Mouse (Mus musculus) neural tube, embryonic 11.5 days (tissue): Measurements from ENCODE around the gene Rps27l. TPM values are rescaled to one million over a fixed set of nuclear protein-coding genes. Genes with fewer than 3 reads are reported as not detected.
"Not testable (repeated sequence)": the region's sequence is repeated elsewhere in the genome, so short reads cannot be mapped to it uniquely, and the experiment has no call there.

Source experiments
- ATAC-seq: fragments of 200-750 bp; cut with Nextera tagmentation; 2 replicates; pipeline ENCODE4 v1.8.0; 2017; ENCODE audit warnings: moderate number of reproducible peaks, mild to moderate bottlenecking, moderate TSS enrichment, moderate library complexity; ENCODE audit not compliant: insufficient read depth, low FRiP score, low TSS enrichment
- DNase-seq: peaks from one replicate; pipeline ENCODE4 v3.0.0-alpha.2; 2015; ENCODE audit warnings: low spot score
- H3K27ac ChIP-seq: fragments of 300-500 bp; sonication (generic); 2 replicates; pipeline ENCODE4 v1.5.1; 2014; ENCODE audit warnings: low read depth, mild to moderate bottlenecking, low read length
- H3K27me3 ChIP-seq: fragments of 300-500 bp; sonication (generic); 2 replicates; pipeline ENCODE4 v1.6.1; 2014; ENCODE audit warnings: mild to moderate bottlenecking, low read length, mixed read lengths; ENCODE audit not compliant: control insufficient read depth, insufficient read depth
- H3K36me3 ChIP-seq: fragments of 300-500 bp; sonication (generic); 2 replicates; pipeline ENCODE4 v1.6.1; 2014; ENCODE audit warnings: mild to moderate bottlenecking, low read length, moderate library complexity, mixed read lengths; ENCODE audit not compliant: control insufficient read depth, insufficient read depth
- H3K4me1 ChIP-seq: fragments of 300-500 bp; sonication (generic); 2 replicates; pipeline ENCODE4 v1.6.1; 2014; ENCODE audit warnings: low read length, mixed read lengths; ENCODE audit not compliant: control insufficient read depth, insufficient read depth
- H3K4me2 ChIP-seq: fragments of 300-500 bp; sonication (generic); 2 replicates; pipeline ENCODE4 v1.6.1; 2014; ENCODE audit warnings: low read depth, mild to moderate bottlenecking, moderate library complexity
- H3K4me3 ChIP-seq: fragments of 300-500 bp; sonication (generic); 2 replicates; pipeline ENCODE4 v1.5.1; 2014; ENCODE audit warnings: low read depth, low read length
- H3K9ac ChIP-seq: fragments of 300-500 bp; sonication (generic); 2 replicates; pipeline ENCODE4 v1.6.1; 2014; ENCODE audit warnings: mild to moderate bottlenecking, low read length
- H3K9me3 ChIP-seq: fragments of 300-500 bp; sonication (generic); 2 replicates; pipeline ENCODE4 v1.6.1; 2016; ENCODE audit warnings: low read length; ENCODE audit not compliant: control insufficient read depth
- WGBS: fragments of 180-500 bp; shearing (Covaris S2); extraction: QIAGEN DNeasy Blood & Tissue Kit; methylation state at CpG from one replicate; pipeline ENCODE4 v1.1.7; 2014; 5-methylcytosine and 5-hydroxymethylcytosine counted together
- polyA plus RNA-seq: library from polyadenylated mRNA; unstranded; fragments of >200 nt; fragmentation: Nextera tagmentation; extraction: Ambion mirVana; gene quantifications from 2 replicates; pipeline ENCODE4 v1.2.1, GENCODE M21; 2014

The Rps27l gene
- polyA plus RNA-seq, 1 experiment from 2014 or later, result 583 TPM

DNA sequence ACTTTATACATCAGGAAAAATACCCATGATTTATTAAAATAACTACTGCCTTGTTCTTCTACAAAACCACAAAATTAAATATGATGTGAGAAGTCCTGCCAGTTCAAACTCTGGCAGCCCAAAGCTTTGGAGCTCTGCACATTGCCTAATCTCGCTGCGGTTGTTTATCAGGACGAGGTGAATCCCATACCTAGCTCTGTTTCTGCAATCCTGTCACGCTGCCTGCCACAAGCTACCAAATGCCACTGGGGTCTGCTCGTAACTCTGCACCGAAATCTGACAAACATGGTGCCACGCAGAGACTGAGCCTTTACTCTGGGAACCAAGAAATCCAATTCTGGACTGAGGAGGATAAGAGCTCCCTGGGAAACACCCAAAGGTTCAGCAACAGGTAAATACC, 36.0 kb upstream of the Rps27l start:
- 85% methylated on average over 7 of the region's 7 CpGs for WGBS
- no peak for ATAC-seq

GRCm38 (mm10) chr9:66910677-66911076, 35.2 kb upstream of the Rps27l start:
- Histone ChIP-seq H3K9me3 (no peaks in the 10 kb centered on the region), H3K4me1 (no peaks in the 10 kb centered on the region), H3K36me3 (no peaks in the 10 kb centered on the region), H3K27ac (no peak overlapping the region), H3K4me3 (no peak overlapping the region), H3K27me3 (no peaks in the 10 kb centered on the region), H3K9ac (no peak overlapping the region), H3K4me2 (no peak overlapping the region)
- 92% methylated on average over 5 of the region's 5 CpGs for WGBS
- ATAC-seq (no peak), DNase-seq (no peak)

More for the DNA sequence above, 36.0 kb upstream of the Rps27l start:
- no peaks in the 10 kb centered on the region for H3K36me3 ChIP-seq
- H3K4me1 ChIP-seq, result no peaks in the 10 kb centered on the region
- H3K27ac ChIP-seq, result no peak overlapping the region
- H3K9ac ChIP-seq, result no peak overlapping the region
- DNase-seq, result no peak
- H3K4me3 ChIP-seq, result no peak overlapping the region
- H3K4me2 ChIP-seq, result no peak overlapping the region
- no peaks in the 10 kb centered on the region for H3K9me3 ChIP-seq
- H3K27me3 ChIP-seq, result no peaks in the 10 kb centered on the region

- no peak overlapping the region for H3K4me2 ChIP-seq
- no peaks in the 10 kb centered on the region for H3K36me3 ChIP-seq
- H3K27ac ChIP-seq, result no peak overlapping the region
- H3K9me3 ChIP-seq, result no peaks in the 10 kb centered on the region
- no peaks in the 10 kb centered on the region for H3K4me1 ChIP-seq
- DNase-seq (no peak), ATAC-seq (no peak)
- no peak overlapping the region for H3K9ac ChIP-seq
- no peaks in the 10 kb centered on the region for H3K27me3 ChIP-seq
- H3K4me3 ChIP-seq, result no peak overlapping the region
These were observed 33.6 kb upstream of the Rps27l start for GRCm38 (mm10) chr9:66912304-66912703.

GRCm38 (mm10) chr9:66913254-66913934, 32.5 kb upstream of the Rps27l start:
- not testable (repeated sequence) for H3K4me3 ChIP-seq, H3K9ac ChIP-seq, DNase-seq, H3K27me3 ChIP-seq, H3K36me3 ChIP-seq, H3K9me3 ChIP-seq, H3K4me1 ChIP-seq, H3K27ac ChIP-seq, ATAC-seq, H3K4me2 ChIP-seq
- 93% methylated on average over 5 of the region's 5 CpGs for WGBS

DNA sequence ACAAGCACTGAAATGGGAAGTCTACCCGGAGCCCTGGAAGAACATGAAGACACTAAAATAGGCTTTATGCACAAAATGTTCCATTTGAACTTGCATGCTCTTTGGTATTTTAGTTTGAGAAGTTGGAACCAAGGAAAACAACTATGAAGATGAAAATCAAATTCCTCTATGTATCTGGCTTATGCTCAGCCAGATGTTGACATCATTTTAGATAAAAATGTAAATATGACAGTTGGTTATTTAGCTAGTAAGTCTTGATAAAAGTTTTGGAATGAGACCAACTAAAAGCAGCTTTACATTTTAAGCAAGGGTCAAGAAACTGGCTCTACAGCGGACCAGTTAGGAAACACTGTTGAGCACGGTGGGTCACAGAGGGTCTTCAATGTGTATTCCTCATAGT, 31.3 kb upstream of the Rps27l start:
- 94% methylated on average over 3 of the region's 3 CpGs for WGBS
- H3K27ac ChIP-seq, result no peak overlapping the region
- H3K4me1 ChIP-seq, result peaks cover 8% of the 10 kb centered on the region; the same call in 1 of the 2 replicates
- no peak overlapping the region for H3K4me2 ChIP-seq
- no peak overlapping the region for H3K4me3 ChIP-seq
- DNase-seq (no peak), ATAC-seq (no peak)
- no peaks in the 10 kb centered on the region for H3K9me3 ChIP-seq
- no peak overlapping the region for H3K9ac ChIP-seq
- no peaks in the 10 kb centered on the region for H3K27me3 ChIP-seq
- H3K36me3 ChIP-seq, result no peaks in the 10 kb centered on the region

DNA sequence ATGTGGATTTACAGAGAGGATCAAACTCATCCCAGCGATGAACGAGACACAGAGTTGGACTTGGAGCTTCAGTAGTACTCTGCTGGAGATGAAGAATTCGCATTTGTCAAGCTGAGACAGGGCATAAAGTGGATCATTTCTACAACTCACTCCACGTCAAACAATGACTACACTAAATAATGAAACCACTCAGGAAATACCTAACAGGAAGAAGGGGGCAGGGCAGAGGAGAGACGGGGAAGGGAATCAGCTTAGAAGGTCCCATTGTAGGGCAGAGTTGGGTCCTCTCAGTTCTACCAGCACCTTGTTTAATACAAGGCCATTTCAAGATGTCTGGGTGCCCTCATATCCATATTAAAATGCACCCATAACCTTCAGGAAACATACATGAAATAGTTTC, 30.5 kb upstream of the Rps27l start:
- H3K4me3 ChIP-seq, result no peak overlapping the region
- no peak overlapping the region for H3K27ac ChIP-seq
- DNase-seq, result no peak
- H3K9me3 ChIP-seq, result no peaks in the 10 kb centered on the region
- H3K36me3 ChIP-seq, result no peaks in the 10 kb centered on the region
- H3K4me1 ChIP-seq, result peaks cover 8% of the 10 kb centered on the region; the same call in 1 of the 2 replicates
- no peak overlapping the region for H3K9ac ChIP-seq
- 86% methylated on average over 5 of the region's 5 CpGs for WGBS
- ATAC-seq, result no peak
- H3K27me3 ChIP-seq, result no peaks in the 10 kb centered on the region
- no peak overlapping the region for H3K4me2 ChIP-seq

DNA sequence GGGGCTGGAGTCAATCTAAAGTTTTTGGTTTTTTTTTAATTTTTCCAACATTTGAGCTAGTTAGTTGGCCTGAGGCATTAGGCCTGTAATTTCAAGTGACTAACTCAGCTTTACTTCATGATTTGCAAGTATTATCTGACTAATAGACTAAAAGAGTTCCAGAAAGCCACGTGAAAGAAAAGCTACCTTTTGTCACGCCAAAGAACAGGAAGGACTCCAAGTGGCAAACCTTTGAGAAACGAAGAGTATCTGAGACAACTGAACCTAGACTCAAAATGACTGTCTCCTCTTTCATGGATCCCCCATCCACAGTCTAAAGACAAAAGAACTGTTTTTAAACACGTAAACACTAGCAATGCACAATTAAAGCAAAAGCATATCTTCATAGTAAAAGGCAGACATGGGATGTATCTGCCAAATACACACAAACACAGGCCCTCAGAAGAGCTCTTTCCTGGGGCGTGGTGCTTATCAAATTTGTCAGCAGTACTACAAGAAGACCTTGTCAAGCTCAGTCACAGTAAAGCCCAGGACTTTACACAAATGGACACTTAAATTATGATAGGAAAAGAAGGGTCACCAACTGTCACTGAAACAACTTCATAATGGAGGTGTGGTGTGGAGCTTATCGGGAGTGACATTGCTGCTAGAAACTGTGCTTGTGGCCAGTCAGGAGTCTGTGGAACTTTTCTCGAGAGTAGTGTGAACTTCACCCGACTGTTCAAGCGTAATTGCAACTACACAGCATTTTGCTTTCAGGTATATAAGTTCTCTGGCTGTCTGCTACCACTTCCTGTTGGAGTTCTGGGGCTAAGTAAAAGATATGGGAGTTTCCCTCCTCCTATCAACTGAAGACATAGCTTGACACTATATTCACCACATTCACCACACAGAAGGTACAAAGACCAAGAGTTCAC, 29.8 kb upstream of the Rps27l start:
- Histone ChIP-seq H3K4me2 (no peak overlapping the region), H3K9me3 (no peaks in the 10 kb centered on the region), H3K36me3 (no peaks in the 10 kb centered on the region), H3K4me3 (no peak overlapping the region), H3K9ac (no peak overlapping the region), H3K27ac (no peak overlapping the region), H3K4me1 (peaks cover 8% of the 10 kb centered on the region; the same call in 1 of the 2 replicates), H3K27me3 (no peaks in the 10 kb centered on the region)
- WGBS, result 89% methylated on average over 9 of the region's 9 CpGs
- DNase-seq, result no peak
- no peak for ATAC-seq

DNA sequence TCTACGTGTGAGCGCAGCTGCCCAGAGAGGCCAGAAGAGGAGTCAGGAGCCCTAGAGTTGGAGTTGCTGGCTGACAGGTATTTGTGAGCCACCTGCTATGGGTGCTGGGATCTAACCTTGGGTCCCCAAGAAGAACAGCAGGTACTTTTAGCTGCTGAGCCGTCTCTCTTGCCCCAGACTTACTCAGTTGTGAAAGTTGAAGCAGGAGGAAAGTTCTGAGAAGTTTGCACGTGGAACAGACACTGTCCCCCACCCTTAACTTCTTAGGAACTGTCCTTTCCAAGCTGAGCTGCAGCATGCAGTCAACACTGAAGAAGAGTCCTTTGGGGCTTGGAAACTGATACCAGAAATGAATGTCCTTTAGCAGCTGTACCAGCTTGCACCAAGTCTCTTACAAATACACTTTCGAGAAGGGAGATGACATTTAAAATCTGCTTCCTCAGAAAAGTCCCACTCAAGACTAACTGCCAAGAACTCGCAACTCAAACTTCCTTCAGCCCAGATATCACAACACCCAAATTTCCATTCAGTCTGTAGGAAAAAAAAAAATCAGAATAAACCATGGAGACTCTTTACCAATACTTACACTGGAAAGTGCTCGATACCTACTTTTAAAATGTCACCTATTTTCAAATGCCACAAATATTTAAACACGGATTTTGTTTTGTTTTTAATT, 28.5 kb upstream of the Rps27l start:
- DNase-seq, result no peak
- Histone ChIP-seq H3K4me3 (no peak overlapping the region), H3K27ac (no peak overlapping the region), H3K4me1 (peaks cover 8% of the 10 kb centered on the region; the same call in 1 of the 2 replicates), H3K9ac (no peak overlapping the region), H3K36me3 (no peaks in the 10 kb centered on the region), H3K4me2 (no peak overlapping the region; the same call in 1 of the 2 replicates), H3K27me3 (no peaks in the 10 kb centered on the region), H3K9me3 (no peaks in the 10 kb centered on the region)
- ATAC-seq, result no peak
- 90% methylated on average over 8 of the region's 8 CpGs for WGBS
